Mouse (Mus musculus): ENCODE data around the gene Lpp.

Lpp gene

DNA sequence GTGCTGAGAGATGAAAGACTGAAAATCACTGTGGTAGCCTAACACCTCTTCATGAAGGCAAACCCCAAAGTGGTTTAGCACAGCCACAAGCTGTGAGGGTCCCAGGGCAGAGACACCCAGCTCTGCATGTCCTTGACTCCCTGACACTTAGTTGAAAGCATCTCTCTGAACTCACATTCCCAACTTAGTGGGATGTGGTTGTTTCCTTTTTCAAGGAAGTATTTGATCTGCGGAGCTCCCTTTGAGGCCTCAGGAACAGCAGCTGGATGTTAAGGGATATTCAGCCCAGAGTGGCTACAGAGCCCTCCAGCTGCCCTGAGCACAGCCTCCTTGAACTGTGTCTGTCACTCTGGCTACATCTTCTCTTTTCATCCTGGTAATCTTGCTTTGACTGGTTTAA, 48.0 kb downstream of the Lpp start:
- no peak for DNase-seq

DNA sequence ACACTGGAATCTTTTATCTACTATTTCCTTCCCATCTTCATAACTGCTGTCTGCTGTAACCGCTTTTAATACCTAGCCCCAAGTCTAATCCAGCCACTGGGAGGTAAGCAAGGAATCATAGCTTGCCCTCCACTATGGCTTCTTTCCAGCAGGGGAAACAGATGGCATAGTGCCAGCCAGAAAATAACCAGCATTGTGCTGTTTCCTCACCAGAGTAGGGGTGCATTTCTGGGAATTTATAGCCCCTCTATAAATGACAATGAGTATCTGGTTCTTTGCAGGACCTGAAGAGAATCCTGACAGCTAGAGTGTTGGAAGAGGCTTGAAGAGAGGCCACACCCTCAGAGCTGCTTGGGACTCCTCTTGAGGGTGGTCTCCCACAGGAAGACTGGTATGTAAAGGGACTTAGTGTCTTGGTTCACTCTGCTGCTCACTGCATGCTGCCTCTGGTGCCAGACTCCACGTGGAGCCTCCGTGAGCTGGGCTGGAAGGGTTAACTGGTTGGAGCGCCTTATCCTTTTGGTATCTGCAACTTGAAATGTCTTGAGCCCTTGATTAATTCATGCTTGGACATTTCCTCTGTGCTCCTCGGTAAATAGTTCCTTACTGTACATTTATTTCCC, 49.3 kb downstream of the Lpp start:
- no peak for DNase-seq

DNA sequence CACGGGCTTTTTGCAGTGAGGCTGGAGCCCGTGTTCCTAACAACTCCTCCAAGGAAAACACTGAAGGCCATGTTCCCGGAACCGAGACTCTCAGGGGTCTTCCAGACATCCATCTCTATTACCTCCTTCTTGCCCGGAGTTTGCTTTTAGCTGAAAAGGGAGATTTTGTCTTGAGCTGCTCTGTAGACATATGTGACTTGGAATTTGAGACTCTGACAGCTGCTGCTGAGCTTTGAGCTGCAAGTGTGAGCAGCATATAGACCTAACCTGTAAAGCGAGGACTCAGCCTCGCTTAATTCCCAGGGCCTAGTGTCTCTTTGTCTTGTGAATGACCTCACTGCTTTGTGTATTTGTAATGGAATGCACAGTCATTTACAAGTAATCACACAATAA, 49.8 kb downstream of the Lpp start:
- no peak for DNase-seq

DNA sequence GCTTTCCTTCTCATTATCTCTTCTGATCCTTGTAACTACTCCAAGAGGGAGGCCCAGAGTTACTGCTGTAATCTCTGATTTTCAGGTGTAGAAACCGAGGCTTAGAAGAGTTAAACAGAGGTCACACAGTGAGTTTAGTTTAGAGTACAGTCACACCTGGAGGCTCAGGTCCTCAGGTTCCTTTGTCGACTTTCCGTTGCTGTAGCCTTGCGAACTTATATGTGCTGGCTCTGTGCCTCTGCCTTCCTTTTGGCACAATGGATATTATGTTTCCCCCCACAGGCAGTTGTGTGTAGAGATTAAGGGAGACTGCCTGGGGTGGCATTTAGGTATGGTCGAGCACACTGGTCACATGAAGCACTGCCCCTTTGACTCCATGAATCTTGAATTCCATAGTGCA, 50.2 kb downstream of the Lpp start:
- DNase-seq = no peak

DNA sequence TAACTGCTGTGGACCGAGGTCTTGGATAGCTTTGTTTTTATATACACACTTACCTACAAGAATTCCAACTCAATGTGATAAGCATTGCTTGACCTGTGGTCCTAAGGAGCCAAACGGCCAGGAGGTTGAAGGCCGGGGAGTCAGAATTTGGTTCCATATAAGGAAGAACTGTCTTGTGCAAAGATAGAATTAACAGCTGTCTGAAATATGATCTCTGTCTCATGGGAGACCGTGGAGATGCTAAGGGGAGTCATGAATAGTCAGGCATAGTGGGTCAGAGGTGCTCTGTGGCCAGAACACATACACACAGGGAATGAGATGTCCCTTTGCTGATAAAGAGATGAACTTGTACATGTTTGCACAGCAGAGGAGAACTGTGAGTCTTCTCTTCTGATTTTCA, 51.5 kb downstream of the Lpp start:
- DNase-seq = no peak

DNA sequence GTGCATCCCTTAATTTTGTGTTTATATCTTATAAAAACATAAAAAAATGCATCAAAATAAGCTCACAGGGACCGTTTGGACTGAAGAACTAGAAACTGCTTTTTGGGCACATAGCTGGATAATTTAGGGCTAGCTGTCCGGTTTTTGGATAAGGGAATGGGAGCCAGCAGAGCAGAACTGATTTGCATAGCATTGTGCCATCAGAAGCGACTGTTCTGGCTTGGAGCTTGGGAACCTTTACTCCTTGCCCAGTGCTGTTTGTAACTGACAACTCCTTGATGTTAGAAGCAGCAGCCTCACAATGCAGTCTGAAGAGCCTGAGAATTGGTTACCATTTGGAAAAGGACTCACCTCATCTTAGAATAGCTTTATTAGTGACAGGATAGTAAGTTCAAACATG, 52.2 kb downstream of the Lpp start:
- no peak for DNase-seq

DNA sequence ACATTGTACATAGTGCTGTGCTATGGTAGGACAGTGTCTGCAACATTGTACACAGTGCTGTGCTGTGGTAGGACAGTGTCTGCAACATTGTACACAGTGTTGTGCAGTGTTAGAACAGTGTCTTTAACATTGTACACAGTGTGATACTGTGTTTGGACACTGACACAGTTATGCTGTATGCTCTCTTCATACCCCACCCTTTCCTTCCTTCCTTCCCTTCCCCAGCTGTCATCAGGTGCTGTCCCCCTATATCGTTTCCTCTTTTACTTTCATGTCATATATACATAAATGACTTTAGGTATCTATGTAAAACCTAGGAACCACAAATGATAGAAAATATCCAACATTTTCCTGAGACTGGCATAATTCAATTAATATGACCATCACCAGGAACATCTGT, 53.1 kb downstream of the Lpp start:
- DNase-seq = no peak

DNA sequence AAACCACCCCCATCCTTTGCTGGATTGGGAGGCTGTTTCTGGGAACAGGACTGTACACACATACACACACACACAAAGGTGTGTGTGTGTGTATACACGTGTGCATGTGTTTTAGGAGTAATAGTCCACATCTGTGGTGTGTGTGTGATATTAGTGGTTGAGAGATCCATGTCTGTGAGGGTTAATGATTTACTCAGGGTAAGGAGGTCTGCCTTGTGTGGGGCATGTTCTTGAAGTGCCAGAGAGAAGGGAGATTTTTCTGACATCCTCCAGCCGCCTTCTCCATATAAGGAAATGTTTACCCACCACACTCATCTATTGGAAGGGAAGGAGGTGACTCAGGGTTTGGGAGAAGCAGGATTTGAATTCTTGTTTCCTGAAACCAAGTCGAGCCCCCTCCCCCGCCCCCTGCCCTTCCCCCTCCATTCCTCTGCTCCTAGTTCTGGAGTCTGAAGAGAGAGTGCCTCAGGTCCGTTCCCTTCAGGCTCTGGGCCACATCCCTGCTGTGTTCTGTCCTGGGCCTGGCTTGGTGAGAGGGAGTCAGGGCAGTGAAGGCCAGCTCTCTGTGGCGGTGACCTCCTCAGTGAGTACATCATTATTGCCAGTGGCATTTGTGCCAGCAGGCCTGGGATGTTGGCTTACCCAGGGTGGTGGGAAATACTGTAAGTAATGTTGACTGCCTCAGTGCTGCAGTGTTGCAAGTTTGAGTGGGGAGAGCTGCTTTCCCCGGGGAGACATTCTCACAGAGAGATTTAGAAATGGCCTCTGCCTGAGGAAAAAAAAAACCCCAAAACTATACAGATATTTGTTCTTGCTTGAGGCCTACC, 54.6 kb downstream of the Lpp start:
- DNase-seq = no peak

DNA sequence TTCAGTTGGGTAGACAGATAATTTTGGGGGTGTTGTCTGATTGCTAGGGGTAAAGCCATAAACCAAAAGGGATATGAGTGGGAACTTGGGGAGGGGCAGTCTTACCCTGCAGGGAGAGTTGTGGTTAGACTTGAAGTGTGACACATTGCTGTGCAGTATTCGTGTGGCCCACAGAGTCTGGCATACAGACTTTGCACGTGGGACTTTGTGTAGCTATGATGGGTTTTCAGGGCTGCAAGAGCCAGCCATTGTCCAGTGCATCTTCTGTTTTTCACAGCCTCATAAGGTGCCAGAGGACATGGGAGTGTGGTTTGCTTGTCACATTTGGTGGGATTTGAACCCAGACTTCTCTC, 55.2 kb downstream of the Lpp start:
- DNase-seq = no peak

DNA sequence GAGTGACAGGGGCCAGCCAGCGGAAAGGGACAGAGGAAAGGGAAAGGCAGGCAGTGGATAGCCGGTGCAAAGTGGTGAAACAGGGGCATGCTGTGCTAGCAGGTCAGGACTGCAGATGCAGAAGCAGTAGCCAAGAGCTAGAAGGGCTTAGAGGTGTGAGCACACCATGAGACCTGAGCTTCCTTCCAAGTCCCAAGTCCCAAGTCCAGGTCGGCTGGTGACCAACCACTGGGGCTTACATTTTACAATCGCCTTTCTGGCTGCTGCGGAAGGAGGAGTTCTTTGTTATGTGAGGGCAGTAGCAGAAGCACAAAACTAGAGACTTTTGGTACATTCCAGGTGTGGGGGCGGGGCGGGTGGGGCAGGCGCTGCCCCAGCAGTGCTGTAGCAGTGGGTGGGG, 56.5 kb downstream of the Lpp start:
- peak; percentile 49 to 72 for DNase-seq

DNA sequence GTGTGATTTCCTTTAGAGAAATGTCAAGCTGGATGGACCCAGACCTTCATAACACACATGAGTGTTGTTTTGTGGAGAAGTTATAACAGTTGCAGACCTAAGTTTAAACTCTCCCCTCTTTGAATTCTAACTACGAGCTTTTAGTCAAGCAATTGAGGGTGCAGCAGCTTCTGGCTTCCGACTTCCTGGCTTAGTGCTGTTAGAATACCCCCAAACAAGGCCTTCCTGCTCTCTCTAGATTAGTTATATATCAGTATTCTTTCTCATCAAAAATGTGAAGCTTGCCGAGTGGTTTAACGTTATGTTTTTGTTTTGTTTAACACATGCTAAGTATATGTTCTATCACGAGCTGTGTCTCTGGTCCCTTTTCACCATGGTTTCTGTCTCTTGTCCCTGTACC, 56.9 kb downstream of the Lpp start:
- DNase-seq = no peak

DNA sequence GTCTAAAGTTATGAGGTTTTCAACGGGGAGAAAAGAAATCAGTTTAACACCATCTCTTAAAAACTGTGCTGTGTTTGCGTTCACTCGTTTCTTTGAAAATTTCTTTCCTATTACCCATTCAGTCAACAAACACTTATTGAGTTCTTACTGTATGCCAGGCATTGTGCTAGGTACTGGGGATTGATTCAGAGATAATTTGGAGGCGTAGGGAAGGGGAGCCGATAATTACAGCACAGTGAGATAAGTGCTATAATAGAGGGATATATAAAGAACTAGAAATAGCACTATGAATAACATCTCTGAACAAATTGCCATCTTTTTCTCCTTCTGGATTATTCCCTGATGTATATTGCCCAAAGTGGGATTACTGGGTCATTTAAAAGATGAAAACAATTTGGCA, 57.8 kb downstream of the Lpp start:
- no peak for DNase-seq

DNA sequence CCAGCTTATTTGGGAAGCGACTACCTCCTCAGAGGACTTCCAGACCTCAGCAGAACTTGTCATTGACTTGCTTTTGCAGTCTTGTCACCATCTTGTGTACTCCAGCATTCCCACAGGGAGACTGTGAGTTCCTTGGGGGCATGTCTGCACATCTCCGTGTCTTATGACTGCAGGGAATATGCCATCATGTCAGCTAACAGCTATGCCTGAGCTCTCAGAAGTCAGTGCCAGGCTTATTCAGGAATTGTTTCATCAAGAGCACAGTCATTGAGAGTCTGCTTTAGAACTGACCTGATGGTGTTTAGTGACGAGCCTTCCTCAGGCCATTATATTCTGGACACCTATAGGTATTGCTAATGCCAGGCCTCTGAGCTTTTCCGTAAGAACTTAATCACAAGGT, 60.2 kb downstream of the Lpp start:
- no peak for DNase-seq

DNA sequence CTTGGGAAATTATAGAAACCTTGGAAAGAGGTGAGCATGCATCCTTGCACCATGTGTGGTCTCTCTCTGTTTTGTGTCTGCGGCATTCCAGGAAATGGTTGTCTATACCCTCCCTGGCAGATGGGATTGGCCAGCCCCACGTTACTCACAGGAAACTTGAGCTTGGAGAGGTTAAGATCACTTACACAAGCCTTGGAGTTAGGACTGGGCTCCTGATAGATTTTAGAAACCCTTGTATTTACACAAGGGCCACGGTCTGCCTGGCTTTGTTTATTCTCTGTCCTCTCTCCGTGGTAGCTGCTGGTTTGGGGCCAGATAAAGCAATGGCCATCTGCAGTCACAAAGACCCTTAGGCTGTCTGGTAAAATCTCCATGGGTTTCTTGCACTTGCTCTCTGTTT, 61.2 kb downstream of the Lpp start:
- DNase-seq = peak; percentile 60 to 64

DNA sequence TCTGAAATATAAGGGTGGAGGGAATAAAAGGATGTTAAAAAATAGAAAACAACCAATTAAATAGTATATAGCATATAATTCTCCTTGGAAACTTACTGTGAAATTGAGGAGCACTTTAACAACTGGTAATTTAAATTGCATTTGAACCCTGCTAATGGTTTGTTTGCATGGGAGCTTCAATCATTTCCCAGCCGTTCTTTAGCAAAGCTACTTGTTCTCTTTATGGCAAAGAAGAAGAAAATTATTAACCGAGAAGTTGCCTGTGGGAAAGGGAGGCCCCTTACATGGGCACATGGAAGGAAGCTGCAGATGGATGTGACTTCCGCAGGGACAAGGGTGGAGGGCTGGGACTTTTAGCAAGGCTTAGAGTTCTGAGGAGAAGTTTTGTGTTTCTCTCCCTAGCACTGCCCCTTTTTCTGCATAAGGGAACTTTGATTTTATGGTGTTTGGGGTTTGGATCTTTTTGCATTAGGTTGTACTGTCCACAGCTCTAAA, 62.1 kb downstream of the Lpp start:
- no peak for DNase-seq

DNA sequence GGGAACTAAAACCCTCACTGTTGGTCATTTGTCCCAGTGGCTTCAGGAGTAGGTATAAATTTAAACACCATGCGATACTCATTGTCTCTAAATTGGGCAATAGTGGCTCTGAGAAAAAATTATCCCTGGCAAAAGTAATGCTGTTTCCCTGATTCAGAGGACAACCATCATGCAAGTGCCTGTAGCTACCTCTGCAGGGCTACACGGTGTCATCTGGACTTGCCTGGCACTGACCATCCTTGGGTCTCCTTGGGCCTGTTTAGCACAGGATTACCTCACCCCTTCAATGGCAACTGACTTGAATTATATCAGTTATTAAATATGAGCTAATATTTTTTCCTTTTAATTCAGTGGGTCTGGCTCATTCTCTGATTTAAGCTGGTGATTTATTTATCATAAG, 70.5 kb downstream of the Lpp start:
- no peak for DNase-seq

DNA sequence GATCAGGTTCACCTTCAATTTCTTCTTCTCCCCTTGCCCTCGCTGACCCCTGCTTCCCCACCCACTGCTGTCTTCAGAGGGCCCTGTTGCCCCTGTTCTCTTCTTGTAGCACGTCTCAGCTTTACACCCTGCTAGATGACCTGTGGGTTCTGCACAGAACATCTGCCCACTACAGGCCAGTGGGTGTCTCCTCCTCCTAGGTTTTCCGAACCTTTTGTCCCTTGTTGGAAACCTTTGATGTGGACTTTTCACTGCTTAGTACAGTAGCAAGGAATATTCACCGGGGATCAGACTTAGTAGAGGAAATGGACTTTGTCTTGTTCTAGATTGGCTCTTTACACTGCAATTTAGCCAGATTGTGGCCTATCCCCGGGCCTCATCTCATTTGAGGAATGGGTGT, 71.1 kb downstream of the Lpp start:
- no peak for DNase-seq

DNA sequence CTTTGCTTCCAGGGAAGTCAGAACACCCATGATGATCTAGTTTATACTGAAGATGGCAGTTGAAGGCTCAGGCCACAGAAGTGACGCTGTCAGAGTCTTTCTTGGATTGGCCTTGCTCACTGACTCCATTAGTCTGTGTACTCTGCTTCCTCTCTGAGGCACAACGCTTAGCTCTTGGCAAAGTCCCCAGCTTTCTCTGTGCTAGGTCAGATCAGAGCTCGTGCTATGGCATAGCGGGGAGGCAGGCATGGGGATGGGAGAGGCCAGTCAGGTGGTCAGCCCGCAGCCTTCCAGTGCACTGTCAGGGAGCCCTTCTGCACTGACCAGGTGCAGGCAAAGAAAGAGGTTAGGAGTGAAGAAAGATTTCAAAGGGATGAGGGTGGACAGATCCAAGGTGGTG, 72.3 kb downstream of the Lpp start:
- DNase-seq = peak in 1 of 2 experiments; percentile 43

DNA sequence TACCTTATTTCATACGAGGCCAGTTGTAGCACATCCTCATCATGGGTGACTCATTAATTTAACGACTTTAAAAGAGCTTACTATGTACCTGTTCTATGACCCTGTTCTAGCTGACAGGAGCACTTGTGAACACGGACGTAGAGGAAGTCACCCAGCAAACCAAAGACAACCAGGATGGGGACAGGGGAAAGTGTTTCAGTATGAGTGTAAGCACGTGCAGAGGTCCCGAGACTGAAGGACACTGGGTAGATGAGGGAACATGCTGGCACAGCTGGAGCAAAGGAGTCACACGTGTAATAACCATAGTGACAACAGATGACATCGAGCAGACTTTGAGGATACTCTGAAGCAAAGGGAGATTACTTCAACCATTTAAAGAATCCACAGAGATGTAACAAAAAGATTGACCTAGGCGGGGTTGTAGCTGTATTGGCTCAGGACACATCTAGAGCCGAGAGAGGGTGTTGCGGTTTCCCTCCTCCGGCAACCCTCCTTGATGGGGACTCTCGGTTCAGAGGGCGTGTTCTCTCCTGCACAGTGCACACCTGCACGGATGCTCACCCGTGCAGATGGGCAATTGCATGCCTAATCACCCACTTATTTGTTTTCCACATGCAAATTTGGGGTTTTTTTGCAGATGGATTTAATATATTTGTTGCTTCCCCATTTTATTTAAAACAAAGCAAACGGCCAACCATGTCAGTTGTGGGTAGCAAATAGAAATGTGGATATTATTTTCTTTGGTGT, 74.4 kb downstream of the Lpp start:
- no peak for DNase-seq

DNA sequence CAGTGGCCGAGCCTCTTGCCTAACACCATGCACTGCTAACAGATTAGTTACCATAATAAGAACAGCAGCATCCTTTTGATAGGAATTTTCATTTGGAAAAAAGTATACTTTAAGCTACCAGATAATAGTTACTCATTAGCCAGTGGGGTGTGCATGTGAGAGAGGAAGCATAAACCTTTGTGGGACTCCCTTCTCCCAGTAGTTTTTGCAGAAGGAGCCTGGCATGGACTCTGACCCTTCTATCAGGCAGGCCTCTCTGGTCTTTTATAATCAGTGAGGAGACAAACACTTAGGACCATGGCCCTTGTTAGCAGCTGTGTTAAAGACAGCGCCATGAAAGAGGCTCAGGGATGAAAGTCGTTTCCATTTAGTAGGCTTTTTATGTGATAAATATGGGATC, 76.0 kb downstream of the Lpp start:
- no peak for DNase-seq

DNA sequence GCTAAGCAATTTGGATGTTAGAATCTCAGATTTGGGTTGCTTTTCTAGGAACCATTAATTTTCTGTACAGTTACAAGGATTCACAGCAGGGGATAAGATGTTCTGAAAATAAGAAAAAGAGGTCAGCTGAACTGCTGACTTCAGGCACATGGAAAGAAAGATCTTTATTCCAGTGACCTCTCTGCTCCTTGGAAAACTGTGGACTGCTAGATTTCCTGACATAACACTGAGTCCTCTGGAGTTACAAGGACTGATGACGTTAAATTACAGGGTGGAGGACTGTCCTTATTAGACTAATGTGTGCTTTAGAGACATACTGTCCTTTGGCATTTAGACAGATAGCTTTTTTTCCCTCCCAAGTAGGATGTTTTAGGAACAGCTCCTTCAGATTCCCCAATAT, 77.3 kb downstream of the Lpp start:
- no peak for DNase-seq

DNA sequence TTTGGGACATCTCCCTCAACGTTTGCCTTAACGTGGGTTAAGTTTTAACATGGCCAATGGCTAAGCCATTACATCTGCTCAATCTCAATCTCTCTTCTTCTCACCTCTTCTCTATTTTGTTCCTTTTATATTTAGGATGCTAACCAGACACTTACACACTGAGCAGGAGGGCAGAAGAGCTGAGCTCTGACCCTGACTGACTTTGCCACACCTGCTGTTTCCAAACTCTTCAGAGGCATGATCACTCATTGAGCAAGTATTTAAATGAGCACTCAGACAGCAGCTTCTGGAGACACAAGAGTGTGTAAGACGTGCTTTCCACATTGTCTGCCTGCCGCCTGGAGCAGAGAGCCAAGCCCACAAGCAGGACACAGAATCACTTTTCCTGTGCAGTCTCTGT, 77.7 kb downstream of the Lpp start:
- no peak for DNase-seq

DNA sequence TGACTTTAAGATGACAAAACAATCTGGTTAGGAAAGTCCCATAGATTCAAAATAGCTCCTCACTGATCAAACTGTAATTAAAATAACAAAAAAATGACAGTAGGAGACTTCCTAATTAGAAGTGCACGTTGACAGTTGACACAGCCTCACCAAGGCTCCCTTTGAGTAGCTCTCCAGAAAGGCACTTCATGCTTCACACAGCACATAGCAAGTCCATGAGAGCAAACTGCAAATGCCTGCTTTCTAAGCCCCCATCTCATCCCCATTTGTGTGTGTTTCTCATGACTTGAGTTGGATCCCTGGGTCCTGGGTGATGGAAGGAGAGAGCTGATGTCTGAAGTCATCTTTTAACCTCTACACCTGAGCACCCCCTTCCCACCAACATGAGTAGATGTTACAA, 78.5 kb downstream of the Lpp start:
- DNase-seq = no peak

DNA sequence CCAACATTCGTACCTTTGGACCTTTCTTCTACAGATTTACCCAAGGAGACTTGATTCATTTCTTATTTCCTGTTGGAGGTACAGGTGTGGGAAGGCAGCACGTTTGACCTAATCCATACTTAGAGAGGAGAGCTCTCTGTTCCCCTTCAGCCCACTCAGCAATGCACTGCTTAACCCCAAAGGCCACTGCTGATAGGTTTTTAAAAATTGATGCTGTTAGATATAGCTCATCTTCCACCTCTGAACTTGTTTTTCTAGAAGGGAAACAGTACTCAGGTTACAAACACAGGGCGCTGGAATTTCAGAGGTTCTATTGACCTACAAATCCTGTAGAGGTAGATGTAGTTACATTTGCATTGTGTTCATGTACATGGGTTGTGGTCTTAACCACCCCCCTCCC, 80.7 kb downstream of the Lpp start:
- no peak for DNase-seq

All from cerebellum, postnatal 10 days (tissue).